Mouse (Mus musculus) thymus, adult 2 months (tissue): ENCODE measurements around the gene Gm3285.

Experiments used
- CTCF ChIP-seq: fragments of 200-500 bp; IDR thresholded peaks from 2 replicates; pipeline ENCODE4 v1.5.1; 2012; ENCODE audit warnings: mild to moderate bottlenecking, control low read depth, low read length, moderate library complexity, borderline replicate concordance; ENCODE audit not compliant: control insufficient read depth, poor library complexity, insufficient read depth; ENCODE audit errors: extremely low read depth
- POLR2A ChIP-seq: fragments of 200-500 bp; IDR thresholded peaks from 2 replicates; pipeline ENCODE4 v1.6.1; 2012; ENCODE audit warnings: mild to moderate bottlenecking, low read length, control low read depth, moderate library complexity; ENCODE audit not compliant: control insufficient read depth, poor library complexity, insufficient read depth; ENCODE audit errors: extremely low read depth

- TF ChIP-seq POLR2A (no peak), CTCF (no peak)
These were observed 40.6 kb downstream of the Gm3285 start, which contains the start of gene Lrrc3 for GRCm38 (mm10) chr10:77902211-77902893.
